Mouse (Mus musculus): Measurements from ENCODE around the gene Muc3. TPM values are rescaled to one million over a fixed set of nuclear protein-coding genes. Genes with fewer than 3 reads are reported as not detected.
"Not testable (repeated sequence)": the region's sequence is repeated elsewhere in the genome, so short reads cannot be mapped to it uniquely, and the experiment has no call there.

The Muc3 gene
- polyA plus RNA-seq, 1 experiment from 2014 or later, result 0.68 TPM

DNA sequence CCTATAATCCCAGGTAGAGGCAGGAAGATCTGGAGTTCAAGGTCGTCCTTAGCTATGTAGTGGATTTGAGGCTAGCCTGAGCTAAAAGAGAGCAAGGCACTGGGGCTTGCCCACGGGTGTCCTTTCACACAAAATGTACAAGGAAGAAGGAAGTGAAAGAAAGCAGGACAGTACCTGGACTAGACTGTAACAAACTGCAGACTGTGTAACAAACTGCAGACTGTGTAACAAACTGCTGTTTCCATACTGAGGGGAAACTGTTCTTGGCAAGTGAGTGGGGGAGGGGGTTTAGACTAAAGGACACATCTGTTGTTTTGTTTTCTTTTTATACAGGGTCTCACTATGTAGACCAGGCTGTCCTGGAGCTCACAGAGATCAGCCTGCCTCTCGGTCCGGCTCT is 27.8 kb downstream of the Muc3 start:
- no peak overlapping the region for H3K4me2 ChIP-seq (replicated peaks; ENCODE audit: low read depth)
- 72% methylated on average over 4 of the region's 4 CpGs for WGBS
- no peaks in the 10 kb centered on the region for H3K27me3 ChIP-seq (ENCODE audit: control insufficient read depth, insufficient read depth, low read length)
- no peak for ATAC-seq (ENCODE audit: low FRiP score, low TSS enrichment)
- H3K9me3 ChIP-seq (ENCODE audit: control insufficient read depth, low read length), result no peaks in the 10 kb centered on the region
- no peak overlapping the region for H3K27ac ChIP-seq (replicated peaks)
- no peak for TF ChIP-seq EP300 (optimal IDR thresholded peaks at IDR 0.05)
- TF ChIP-seq CTCF (IDR thresholded peaks at IDR 0.05; ENCODE audit: low read depth), result no peak
- H3K36me3 ChIP-seq (ENCODE audit: control insufficient read depth, insufficient read depth, low read length), result no peaks in the 10 kb centered on the region
- peaks cover 6% of the 10 kb centered on the region; the same call in 1 of the 2 replicates for H3K4me1 ChIP-seq (replicated peaks; ENCODE audit: control insufficient read depth, insufficient read depth)
- H3K4me3 ChIP-seq (ENCODE audit: low read depth, low read length), result no peak overlapping the region
- no peak for DNase-seq (ENCODE audit: low spot score)
- H3K9ac ChIP-seq (ENCODE audit: low read length), result no peak overlapping the region

DNA sequence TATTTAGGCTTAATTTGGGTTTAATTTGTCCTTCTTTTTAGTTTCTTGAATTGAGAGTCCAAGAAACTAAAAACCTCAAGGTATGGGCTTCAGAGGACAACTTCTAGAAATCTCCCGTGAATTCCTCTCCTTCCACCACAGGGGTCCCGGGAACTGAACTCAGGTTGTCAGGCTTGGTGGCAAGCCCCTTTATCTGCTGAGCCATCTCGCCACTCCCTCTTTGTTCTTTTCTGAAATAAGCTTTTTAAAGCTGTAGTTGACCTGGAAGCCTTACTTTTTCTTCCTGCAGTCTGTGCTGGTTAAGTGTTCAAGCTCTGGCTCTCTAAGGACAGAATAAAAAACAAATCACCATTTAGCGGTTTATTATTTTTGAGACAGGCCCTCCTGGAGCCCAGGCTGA is 30.2 kb downstream of the Muc3 start:
- 81% methylated on average over 4 of the region's 4 CpGs for WGBS
- no peaks in the 10 kb centered on the region for H3K9me3 ChIP-seq (ENCODE audit: control insufficient read depth, low read length)
- H3K4me3 ChIP-seq (ENCODE audit: low read depth, low read length), result no peak overlapping the region
- H3K36me3 ChIP-seq (ENCODE audit: control insufficient read depth, insufficient read depth, low read length), result peaks cover 4% of the 10 kb centered on the region; the same call in 1 of the 2 replicates
- no peaks in the 10 kb centered on the region for H3K27me3 ChIP-seq (ENCODE audit: control insufficient read depth, insufficient read depth, low read length)
- no peak overlapping the region for H3K27ac ChIP-seq (replicated peaks)
- no peak for TF ChIP-seq EP300 (optimal IDR thresholded peaks at IDR 0.05)
- no peak for TF ChIP-seq CTCF (IDR thresholded peaks at IDR 0.05; ENCODE audit: low read depth)
- peaks cover 9% of the 10 kb centered on the region for H3K4me1 ChIP-seq (replicated peaks; ENCODE audit: control insufficient read depth, insufficient read depth)
- no peak overlapping the region for H3K4me2 ChIP-seq (replicated peaks; ENCODE audit: low read depth)
- H3K9ac ChIP-seq (ENCODE audit: low read length), result no peak overlapping the region
- ATAC-seq (ENCODE audit: low FRiP score, low TSS enrichment) (no peak), DNase-seq (ENCODE audit: low spot score) (no peak)

DNA sequence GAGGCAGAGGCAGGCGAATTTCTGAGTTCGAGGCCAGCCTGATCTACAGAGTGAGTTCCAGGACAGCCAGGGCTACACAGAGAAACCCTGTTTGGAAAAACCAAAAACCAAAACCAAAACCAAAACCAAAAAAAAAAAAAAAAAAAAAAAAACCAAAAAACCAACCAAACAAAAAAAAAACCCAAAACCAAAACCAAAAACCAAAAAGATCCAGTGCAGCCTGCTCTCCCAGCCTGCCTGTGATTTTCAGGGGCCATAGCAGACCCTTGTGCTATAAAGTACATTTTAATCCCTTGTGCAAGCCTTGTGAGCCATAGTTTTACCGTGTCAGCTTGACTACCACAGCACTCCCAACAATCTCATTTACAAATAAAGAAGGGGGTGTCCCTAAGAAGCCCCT is 31.1 kb downstream of the Muc3 start:
- H3K9ac ChIP-seq (ENCODE audit: low read length); DNase-seq (ENCODE audit: low spot score); H3K27ac ChIP-seq (replicated peaks); H3K27me3 ChIP-seq (ENCODE audit: control insufficient read depth, insufficient read depth, low read length); H3K4me3 ChIP-seq (ENCODE audit: low read depth, low read length); H3K4me1 ChIP-seq (replicated peaks; ENCODE audit: control insufficient read depth, insufficient read depth); H3K9me3 ChIP-seq (ENCODE audit: control insufficient read depth, low read length); H3K4me2 ChIP-seq (replicated peaks; ENCODE audit: low read depth); ATAC-seq (ENCODE audit: low FRiP score, low TSS enrichment): not testable (repeated sequence)
- H3K36me3 ChIP-seq (ENCODE audit: control insufficient read depth, insufficient read depth, low read length), result peaks cover 12% of the 10 kb centered on the region
- WGBS, result 82% methylated on average over 3 of the region's 3 CpGs

DNA sequence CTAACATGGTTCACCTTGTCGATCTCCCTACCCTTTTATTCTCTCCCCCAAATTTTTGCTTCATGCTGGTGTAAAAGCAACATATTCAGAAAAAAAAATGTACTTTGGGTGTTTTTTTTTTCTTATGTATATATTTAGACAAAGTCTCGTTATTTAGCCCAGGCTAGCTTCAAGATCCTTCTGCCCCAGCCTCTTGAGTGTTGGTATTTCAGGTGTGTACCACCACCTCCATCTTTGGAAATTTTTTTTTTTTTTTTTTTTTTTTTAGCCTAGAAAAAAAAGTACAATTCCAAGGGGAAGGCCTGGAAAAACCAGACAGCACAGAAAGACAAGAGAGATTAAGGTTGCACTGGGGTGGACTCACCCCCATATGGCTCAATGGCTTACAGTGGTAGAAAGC is 32.1 kb downstream of the Muc3 start:
- no peak overlapping the region for H3K9ac ChIP-seq (ENCODE audit: low read length)
- TF ChIP-seq CTCF (IDR thresholded peaks at IDR 0.05; ENCODE audit: low read depth), result no peak
- no peak for TF ChIP-seq EP300 (optimal IDR thresholded peaks at IDR 0.05)
- H3K27ac ChIP-seq (replicated peaks), result no peak overlapping the region
- WGBS, result 76% methylated on average over 2 of the region's 2 CpGs
- no peak overlapping the region for H3K4me3 ChIP-seq (ENCODE audit: low read depth, low read length)
- H3K27me3 ChIP-seq (ENCODE audit: control insufficient read depth, insufficient read depth, low read length), result no peaks in the 10 kb centered on the region
- H3K4me2 ChIP-seq (replicated peaks; ENCODE audit: low read depth), result no peak overlapping the region
- peaks cover 14% of the 10 kb centered on the region for H3K36me3 ChIP-seq (ENCODE audit: control insufficient read depth, insufficient read depth, low read length)
- H3K9me3 ChIP-seq (ENCODE audit: control insufficient read depth, low read length), result no peaks in the 10 kb centered on the region
- ATAC-seq (ENCODE audit: low FRiP score, low TSS enrichment) (no peak), DNase-seq (ENCODE audit: low spot score) (no peak)
- H3K4me1 ChIP-seq (replicated peaks; ENCODE audit: control insufficient read depth, insufficient read depth), result peaks cover 7% of the 10 kb centered on the region; the same call in 1 of the 2 replicates

DNA sequence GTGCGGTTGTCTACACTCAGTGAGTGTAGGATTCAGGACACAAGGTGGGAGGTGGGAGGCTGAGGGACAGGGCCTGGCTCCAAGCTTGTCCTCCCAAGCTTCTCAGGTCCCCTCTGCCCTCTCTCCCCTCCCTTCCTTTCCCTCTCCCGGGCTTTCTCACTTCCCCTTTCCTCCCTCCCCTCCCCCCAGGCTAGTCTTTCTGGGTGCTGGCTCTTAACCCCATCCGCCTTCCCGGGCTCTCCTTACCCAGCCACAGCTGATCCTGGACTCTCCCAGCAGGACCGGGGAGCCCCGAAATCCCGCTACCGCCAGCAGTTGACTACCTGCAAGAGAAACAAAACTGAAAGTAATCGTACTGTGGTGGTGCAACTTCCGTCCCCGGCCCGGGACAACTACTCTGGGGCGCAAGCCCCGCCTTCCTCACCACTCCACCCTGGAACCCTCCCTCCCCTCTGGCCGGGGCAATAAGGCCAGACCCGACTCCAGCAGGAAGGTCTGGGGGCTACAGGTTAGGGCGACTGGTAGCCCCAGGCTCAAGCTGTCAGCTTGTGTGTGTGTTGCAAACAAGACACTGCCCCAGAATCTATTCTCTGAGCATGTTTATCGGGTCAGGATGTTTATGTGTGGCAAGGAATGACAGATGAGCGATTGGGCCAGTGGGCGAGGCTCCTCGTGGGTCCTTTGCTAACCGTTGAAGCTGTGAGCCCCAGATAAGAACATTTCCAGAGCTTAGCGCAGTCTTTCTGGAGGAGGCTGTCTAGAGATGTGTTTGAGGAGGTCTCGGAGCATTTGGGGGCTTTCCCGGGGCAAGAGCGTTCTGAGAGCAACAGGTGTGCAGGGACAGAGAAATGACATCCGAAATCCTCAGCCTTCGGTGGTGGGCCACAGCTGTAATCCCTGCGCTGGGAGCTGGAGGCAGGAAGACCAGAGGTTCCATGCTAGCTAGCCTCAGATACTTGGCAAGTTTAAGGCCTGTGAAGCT is 33.0 kb downstream of the Muc3 start, which contains the start of gene Trim56:
TSS of gene Trim56 (minus strand) at position 344 of the 982 bp plus-strand sequence.
- Histone ChIP-seq H3K9me3 (ENCODE audit: control insufficient read depth, low read length) (no peaks in the 10 kb centered on the region), H3K27me3 (ENCODE audit: control insufficient read depth, insufficient read depth, low read length) (no peaks in the 10 kb centered on the region), H3K36me3 (ENCODE audit: control insufficient read depth, insufficient read depth, low read length) (peaks cover 14% of the 10 kb centered on the region), H3K9ac (ENCODE audit: low read length) (peak within 1 kb of the TSS; percentile 77), H3K4me2 (replicated peaks; ENCODE audit: low read depth) (peak within 1 kb of the TSS; percentile 70), H3K4me3 (ENCODE audit: low read depth, low read length) (peak within 1 kb of the TSS; percentile 62), H3K27ac (replicated peaks) (peak within 1 kb of the TSS; percentile 76), H3K4me1 (replicated peaks; ENCODE audit: control insufficient read depth, insufficient read depth) (peaks cover 7% of the 10 kb centered on the region; the same call in 1 of the 2 replicates)
- no peak for TF ChIP-seq CTCF (IDR thresholded peaks at IDR 0.05; ENCODE audit: low read depth)
- no peak for TF ChIP-seq EP300 (optimal IDR thresholded peaks at IDR 0.05)
- 3% methylated on average over 28 of the region's 29 CpGs for WGBS
- peak; percentile 87 for ATAC-seq (ENCODE audit: low FRiP score, low TSS enrichment)
- peak; percentile 84 for DNase-seq (ENCODE audit: low spot score)

Data from stomach, postnatal 0 days (tissue).